Mouse (Mus musculus) midbrain, embryonic 11.5 days (tissue): ENCODE results near the gene Olfr172. TPM values are rescaled to one million over a fixed set of nuclear protein-coding genes. Genes with fewer than 3 reads are reported as not detected.

ENCODE experiments used
- microRNA-seq: library from miRNA; unstranded; fragments of <30 nt; microRNA quantifications from one replicate; pipeline ENCODE4, GENCODE M21; 2017
- polyA plus RNA-seq: library from polyadenylated mRNA; unstranded; fragments of >200 nt; fragmentation: Nextera tagmentation; extraction: Ambion mirVana; gene quantifications from 2 replicates; pipeline ENCODE4 v1.2.1, GENCODE M21; 2014

Gene Olfr172
- polyA plus RNA-seq, 1 experiment from 2014 or later: not detected

Small RNA genes lying within 50 kb of the gene (microRNA-seq; reads per million reads assigned to microRNA genes)
- gene Gm27564: not detected

Other genes with a start within 250 kb of the Olfr172 start
- gene St3gal6, start 238.9 kb downstream of the Olfr172 start, polyA plus RNA-seq: 10.4 and 11.8 TPM in 2 replicates
- gene Gm813, start 146.2 kb downstream of the Olfr172 start, polyA plus RNA-seq: not detected in 2 replicates
- gene E330017A01Rik, start 124.4 kb downstream of the Olfr172 start, polyA plus RNA-seq: not detected in 2 replicates
- gene Cpox, start 92.9 kb downstream of the Olfr172 start, polyA plus RNA-seq: 16.7 and 17.6 TPM in 2 replicates
- gene Gpr15, start 44.1 kb downstream of the Olfr172 start, polyA plus RNA-seq: 0.10 TPM in 1 of 2 replicates, not detected in the other
- 125 and 137 TPM in 2 replicates for gene Cldnd1, start 35.3 kb downstream of the Olfr172 start, polyA plus RNA-seq
- not detected in 2 replicates for gene Olfr173, start 37.1 kb upstream of the Olfr172 start, polyA plus RNA-seq
- gene Olfr175-ps1, start 63.6 kb upstream of the Olfr172 start, polyA plus RNA-seq: not detected in 2 replicates
- gene Olfr177, start 111.6 kb upstream of the Olfr172 start, polyA plus RNA-seq: not detected in 2 replicates
- gene Olfr178, start 128.9 kb upstream of the Olfr172 start, polyA plus RNA-seq: not detected in 2 replicates
- not detected in 2 replicates for gene Olfr181, start 165.6 kb upstream of the Olfr172 start, polyA plus RNA-seq
- not detected in 2 replicates for gene Olfr180, start 166.2 kb upstream of the Olfr172 start, polyA plus RNA-seq
- gene Olfr183, start 232.2 kb upstream of the Olfr172 start, polyA plus RNA-seq: not detected in 2 replicates